Mouse (Mus musculus) bone marrow, adult 2 months (tissue): Measurements from ENCODE around the gene Dtx3l.

Experiments used
- CTCF ChIP-seq: fragments of 200-500 bp; IDR thresholded peaks from 2 replicates; pipeline ENCODE4 v1.5.1; 2011; ENCODE audit warnings: low read length, control low read depth; ENCODE audit not compliant: control insufficient read depth, insufficient read depth
- POLR2A ChIP-seq: fragments of 200-500 bp; IDR thresholded peaks from 2 replicates; pipeline ENCODE4 v1.6.1; 2011; ENCODE audit warnings: low read depth, mild to moderate bottlenecking, control low read depth, low read length, borderline replicate concordance; ENCODE audit not compliant: control insufficient read depth

GRCm38 (mm10) chr16:35922301-35922895, 16.6 kb downstream of the Dtx3l start:
- no peak for TF ChIP-seq CTCF
- no peak for TF ChIP-seq POLR2A
